Mouse (Mus musculus): ENCODE data around the gene Egfem1. TPM values are rescaled to one million over a fixed set of nuclear protein-coding genes. Genes with fewer than 3 reads are reported as not detected.

The Egfem1 gene
- polyA plus RNA-seq, 1 experiment from 2014 or later, result 1.3 TPM

GRCm38 (mm10) chr3:29169003-29169402, 87.2 kb downstream of the Egfem1 start:
- no peak overlapping the region for H3K4me3 ChIP-seq (ENCODE audit: low read depth, low read length)
- ATAC-seq (ENCODE audit: low read depth), result no peak
- no peak overlapping the region for H3K4me2 ChIP-seq (ENCODE audit: low read depth, low read length)
- H3K27me3 ChIP-seq (replicated peaks; ENCODE audit: control insufficient read depth, insufficient read depth, low read length), result no peaks in the 10 kb centered on the region
- H3K36me3 ChIP-seq (ENCODE audit: control insufficient read depth, insufficient read depth, low read length), result no peaks in the 10 kb centered on the region
- 63% methylated on average over 4 of the region's 4 CpGs for WGBS
- no peak overlapping the region for H3K27ac ChIP-seq (replicated peaks; ENCODE audit: low read depth, low read length)
- no peaks in the 10 kb centered on the region for H3K4me1 ChIP-seq (ENCODE audit: control insufficient read depth, insufficient read depth, low read length)
- no peak for DNase-seq (ENCODE audit: low spot score)
- H3K9me3 ChIP-seq (ENCODE audit: control insufficient read depth, low read length), result no peaks in the 10 kb centered on the region
- no peak overlapping the region for H3K9ac ChIP-seq (ENCODE audit: low read depth, low read length)

GRCm38 (mm10) chr3:29176991-29177390, 95.2 kb downstream of the Egfem1 start:
- H3K27ac ChIP-seq (replicated peaks; ENCODE audit: low read depth, low read length), result no peak overlapping the region
- no peaks in the 10 kb centered on the region for H3K27me3 ChIP-seq (replicated peaks; ENCODE audit: control insufficient read depth, insufficient read depth, low read length)
- DNase-seq (ENCODE audit: low spot score) (no peak), ATAC-seq (ENCODE audit: low read depth) (no peak)
- H3K36me3 ChIP-seq (ENCODE audit: control insufficient read depth, insufficient read depth, low read length), result no peaks in the 10 kb centered on the region
- H3K9ac ChIP-seq (ENCODE audit: low read depth, low read length), result no peak overlapping the region
- no peak overlapping the region for H3K4me3 ChIP-seq (ENCODE audit: low read depth, low read length)
- H3K4me1 ChIP-seq (ENCODE audit: control insufficient read depth, insufficient read depth, low read length), result no peaks in the 10 kb centered on the region
- no peak overlapping the region for H3K4me2 ChIP-seq (ENCODE audit: low read depth, low read length)
- H3K9me3 ChIP-seq (ENCODE audit: control insufficient read depth, low read length), result no peaks in the 10 kb centered on the region

GRCm38 (mm10) chr3:29182988-29183387, 101.2 kb downstream of the Egfem1 start:
- Histone ChIP-seq H3K9ac (ENCODE audit: low read depth, low read length) (no peak overlapping the region), H3K4me3 (ENCODE audit: low read depth, low read length) (no peak overlapping the region), H3K36me3 (ENCODE audit: control insufficient read depth, insufficient read depth, low read length) (no peaks in the 10 kb centered on the region), H3K4me1 (ENCODE audit: control insufficient read depth, insufficient read depth, low read length) (no peaks in the 10 kb centered on the region), H3K4me2 (ENCODE audit: low read depth, low read length) (no peak overlapping the region), H3K27me3 (replicated peaks; ENCODE audit: control insufficient read depth, insufficient read depth, low read length) (no peaks in the 10 kb centered on the region), H3K27ac (replicated peaks; ENCODE audit: low read depth, low read length) (no peak overlapping the region), H3K9me3 (ENCODE audit: control insufficient read depth, low read length) (no peaks in the 10 kb centered on the region)
- no peak for ATAC-seq (ENCODE audit: low read depth)
- no peak for DNase-seq (ENCODE audit: low spot score)
- 78% methylated on average over 10 of the region's 10 CpGs for WGBS

GRCm38 (mm10) chr3:29183615-29184198, 101.9 kb downstream of the Egfem1 start:
- no peaks in the 10 kb centered on the region for H3K36me3 ChIP-seq (ENCODE audit: control insufficient read depth, insufficient read depth, low read length)
- H3K4me1 ChIP-seq (ENCODE audit: control insufficient read depth, insufficient read depth, low read length), result no peaks in the 10 kb centered on the region
- H3K4me3 ChIP-seq (ENCODE audit: low read depth, low read length), result no peak overlapping the region
- no peak overlapping the region for H3K9ac ChIP-seq (ENCODE audit: low read depth, low read length)
- no peak overlapping the region for H3K27ac ChIP-seq (replicated peaks; ENCODE audit: low read depth, low read length)
- no peak for DNase-seq (ENCODE audit: low spot score)
- no peaks in the 10 kb centered on the region for H3K27me3 ChIP-seq (replicated peaks; ENCODE audit: control insufficient read depth, insufficient read depth, low read length)
- H3K9me3 ChIP-seq (ENCODE audit: control insufficient read depth, low read length), result no peaks in the 10 kb centered on the region
- 26% methylated on average over 7 of the region's 7 CpGs for WGBS
- no peak overlapping the region for H3K4me2 ChIP-seq (ENCODE audit: low read depth, low read length)
- ATAC-seq (ENCODE audit: low read depth), result no peak

GRCm38 (mm10) chr3:29184486-29185241, 102.8 kb downstream of the Egfem1 start:
- DNase-seq (ENCODE audit: low spot score) (no peak), ATAC-seq (ENCODE audit: low read depth) (no peak)
- no peak overlapping the region for H3K27ac ChIP-seq (replicated peaks; ENCODE audit: low read depth, low read length)
- WGBS, result 72% methylated on average over 7 of the region's 7 CpGs
- H3K9ac ChIP-seq (ENCODE audit: low read depth, low read length), result no peak overlapping the region
- H3K27me3 ChIP-seq (replicated peaks; ENCODE audit: control insufficient read depth, insufficient read depth, low read length), result no peaks in the 10 kb centered on the region
- no peaks in the 10 kb centered on the region for H3K36me3 ChIP-seq (ENCODE audit: control insufficient read depth, insufficient read depth, low read length)
- H3K9me3 ChIP-seq (ENCODE audit: control insufficient read depth, low read length), result no peaks in the 10 kb centered on the region
- no peak overlapping the region for H3K4me3 ChIP-seq (ENCODE audit: low read depth, low read length)
- no peak overlapping the region for H3K4me2 ChIP-seq (ENCODE audit: low read depth, low read length)
- no peaks in the 10 kb centered on the region for H3K4me1 ChIP-seq (ENCODE audit: control insufficient read depth, insufficient read depth, low read length)

- WGBS, result 71% methylated on average over 6 of the region's 6 CpGs
- ATAC-seq (ENCODE audit: low read depth), result no peak
- H3K27ac ChIP-seq (replicated peaks; ENCODE audit: low read depth, low read length), result no peak overlapping the region
- no peak overlapping the region for H3K4me2 ChIP-seq (ENCODE audit: low read depth, low read length)
- H3K4me3 ChIP-seq (ENCODE audit: low read depth, low read length), result no peak overlapping the region
- no peak for DNase-seq (ENCODE audit: low spot score)
- no peaks in the 10 kb centered on the region for H3K4me1 ChIP-seq (ENCODE audit: control insufficient read depth, insufficient read depth, low read length)
- no peak overlapping the region for H3K9ac ChIP-seq (ENCODE audit: low read depth, low read length)
- H3K9me3 ChIP-seq (ENCODE audit: control insufficient read depth, low read length), result no peaks in the 10 kb centered on the region
- no peaks in the 10 kb centered on the region for H3K36me3 ChIP-seq (ENCODE audit: control insufficient read depth, insufficient read depth, low read length)
- H3K27me3 ChIP-seq (replicated peaks; ENCODE audit: control insufficient read depth, insufficient read depth, low read length), result no peaks in the 10 kb centered on the region
These were observed 108.4 kb downstream of the Egfem1 start for GRCm38 (mm10) chr3:29190263-29190662.

- H3K4me3 ChIP-seq (ENCODE audit: low read depth, low read length), result no peak overlapping the region
- no peak for ATAC-seq (ENCODE audit: low read depth)
- no peak overlapping the region for H3K4me2 ChIP-seq (ENCODE audit: low read depth, low read length)
- no peak for DNase-seq (ENCODE audit: low spot score)
- no peak overlapping the region for H3K27ac ChIP-seq (replicated peaks; ENCODE audit: low read depth, low read length)
- WGBS, result 49% methylated on average over 10 of the region's 10 CpGs
- H3K36me3 ChIP-seq (ENCODE audit: control insufficient read depth, insufficient read depth, low read length), result no peaks in the 10 kb centered on the region
- H3K4me1 ChIP-seq (ENCODE audit: control insufficient read depth, insufficient read depth, low read length), result no peaks in the 10 kb centered on the region
- H3K9ac ChIP-seq (ENCODE audit: low read depth, low read length), result no peak overlapping the region
- no peaks in the 10 kb centered on the region for H3K27me3 ChIP-seq (replicated peaks; ENCODE audit: control insufficient read depth, insufficient read depth, low read length)
- no peaks in the 10 kb centered on the region for H3K9me3 ChIP-seq (ENCODE audit: control insufficient read depth, low read length)
These were observed 116.1 kb downstream of the Egfem1 start for GRCm38 (mm10) chr3:29197727-29198512.

GRCm38 (mm10) chr3:29200601-29201000, 118.8 kb downstream of the Egfem1 start:
- H3K27me3 ChIP-seq (replicated peaks; ENCODE audit: control insufficient read depth, insufficient read depth, low read length), result no peaks in the 10 kb centered on the region
- H3K9ac ChIP-seq (ENCODE audit: low read depth, low read length), result no peak overlapping the region
- no peak overlapping the region for H3K4me3 ChIP-seq (ENCODE audit: low read depth, low read length)
- DNase-seq (ENCODE audit: low spot score) (no peak), ATAC-seq (ENCODE audit: low read depth) (no peak)
- WGBS, result 70% methylated on average over 8 of the region's 8 CpGs
- no peaks in the 10 kb centered on the region for H3K4me1 ChIP-seq (ENCODE audit: control insufficient read depth, insufficient read depth, low read length)
- no peak overlapping the region for H3K27ac ChIP-seq (replicated peaks; ENCODE audit: low read depth, low read length)
- no peak overlapping the region for H3K4me2 ChIP-seq (ENCODE audit: low read depth, low read length)
- H3K36me3 ChIP-seq (ENCODE audit: control insufficient read depth, insufficient read depth, low read length), result no peaks in the 10 kb centered on the region
- no peaks in the 10 kb centered on the region for H3K9me3 ChIP-seq (ENCODE audit: control insufficient read depth, low read length)

All from embryonic facial prominence, embryonic 14.5 days (tissue).